Mouse (Mus musculus) megakaryocyte, embryonic 14.5 days (primary cell): ENCODE results near the gene Gm42906. TPM values are rescaled to one million over a fixed set of nuclear protein-coding genes. Genes with fewer than 3 reads are reported as not detected.

Source experiments
- H3K27me3 ChIP-seq: replicated peaks from 2 replicates; pipeline ENCODE3; 2012; ENCODE audit warnings: inconsistent platforms
- H3K36me3 ChIP-seq: replicated peaks from 2 replicates; pipeline ENCODE3; 2012; ENCODE audit warnings: low read length, inconsistent platforms, mixed read lengths
- H3K4me1 ChIP-seq: 2 replicates; pipeline ENCODE4 v1.6.1; 2012; ENCODE audit warnings: inconsistent platforms
- H3K4me3 ChIP-seq: replicated peaks from 2 replicates; pipeline ENCODE3; 2012; ENCODE audit warnings: moderate library complexity, mild to moderate bottlenecking, inconsistent platforms
- H3K9me3 ChIP-seq: 2 replicates; pipeline ENCODE4 v1.6.1; 2012; ENCODE audit warnings: inconsistent platforms
- FLI1 ChIP-seq: IDR thresholded peaks from 2 replicates; pipeline ENCODE4 v1.6.1; 2012; ENCODE audit warnings: low read length, inconsistent platforms, mixed read lengths
- GATA1 ChIP-seq: IDR thresholded peaks from 3 replicates; pipeline ENCODE4 v1.6.1; 2012; ENCODE audit warnings: mixed read lengths, low read length, inconsistent platforms, borderline replicate concordance
- polyA plus RNA-seq: library from polyadenylated mRNA; stranded (reverse); fragments of >175 nt; gene quantifications from 2 replicates; pipeline ENCODE4 v1.2.3, GENCODE M21; 2012; ENCODE audit warnings: low replicate concordance; ENCODE audit not compliant: insufficient read depth

Gm42906 gene
- polyA plus RNA-seq, 1 experiment = not detected

- Histone ChIP-seq H3K27me3 (peaks cover 9% of the 10 kb centered on the region), H3K36me3 (no peaks in the 10 kb centered on the region), H3K4me1 (peaks cover 4% of the 10 kb centered on the region; the same call in 1 of the 2 replicates), H3K4me3 (no peak overlapping the region), H3K9me3 (peaks cover 11% of the 10 kb centered on the region)
- no peak for TF ChIP-seq FLI1
- no peak for TF ChIP-seq GATA1
Observed at GRCm38 (mm10) chr5:151228367-151229005, 199.5 kb downstream of the Gm42906 start.

GRCm38 (mm10) chr5:151223696-151224366 is 204.1 kb downstream of the Gm42906 start:
- no peaks in the 10 kb centered on the region for H3K27me3 ChIP-seq
- no peak for TF ChIP-seq GATA1
- TF ChIP-seq FLI1 = no peak
- H3K4me1 ChIP-seq = no peaks in the 10 kb centered on the region
- H3K4me3 ChIP-seq = no peak overlapping the region
- peaks cover 8% of the 10 kb centered on the region for H3K9me3 ChIP-seq
- H3K36me3 ChIP-seq = no peaks in the 10 kb centered on the region

- Histone ChIP-seq H3K4me3 (no peak overlapping the region), H3K9me3 (peaks cover 3% of the 10 kb centered on the region; the same call in 1 of the 2 replicates), H3K4me1 (no peaks in the 10 kb centered on the region), H3K36me3 (no peaks in the 10 kb centered on the region), H3K27me3 (no peaks in the 10 kb centered on the region)
- TF ChIP-seq FLI1 (no peak), GATA1 (no peak)
Observed at GRCm38 (mm10) chr5:151222791-151223190, 205.2 kb downstream of the Gm42906 start.

DNA sequence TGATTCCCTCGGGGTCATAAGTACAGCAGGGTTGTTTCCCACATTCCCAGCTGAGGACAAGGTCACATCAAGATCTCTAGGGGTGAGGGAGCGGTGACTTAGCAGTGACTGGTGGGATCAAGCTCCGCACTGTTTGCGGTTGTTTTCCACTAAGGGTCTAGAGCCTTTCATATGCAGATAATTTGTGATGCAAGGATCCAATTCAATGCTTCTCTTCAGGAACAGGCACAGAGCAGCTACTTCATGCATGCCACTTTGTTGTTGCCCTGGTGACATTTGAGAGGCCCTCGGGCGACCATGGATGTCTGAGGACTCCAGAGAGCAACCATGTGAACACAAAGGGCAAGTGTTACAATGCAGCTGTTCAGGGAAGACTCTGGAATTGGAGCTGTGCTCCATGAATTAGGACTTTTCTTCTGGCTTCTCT is 209.3 kb downstream of the Gm42906 start:
- Histone ChIP-seq H3K9me3 (peaks cover 3% of the 10 kb centered on the region; the same call in 1 of the 2 replicates), H3K36me3 (no peaks in the 10 kb centered on the region), H3K27me3 (no peaks in the 10 kb centered on the region), H3K4me1 (no peaks in the 10 kb centered on the region), H3K4me3 (no peak overlapping the region)
- TF ChIP-seq GATA1 = no peak
- TF ChIP-seq FLI1 = no peak

DNA sequence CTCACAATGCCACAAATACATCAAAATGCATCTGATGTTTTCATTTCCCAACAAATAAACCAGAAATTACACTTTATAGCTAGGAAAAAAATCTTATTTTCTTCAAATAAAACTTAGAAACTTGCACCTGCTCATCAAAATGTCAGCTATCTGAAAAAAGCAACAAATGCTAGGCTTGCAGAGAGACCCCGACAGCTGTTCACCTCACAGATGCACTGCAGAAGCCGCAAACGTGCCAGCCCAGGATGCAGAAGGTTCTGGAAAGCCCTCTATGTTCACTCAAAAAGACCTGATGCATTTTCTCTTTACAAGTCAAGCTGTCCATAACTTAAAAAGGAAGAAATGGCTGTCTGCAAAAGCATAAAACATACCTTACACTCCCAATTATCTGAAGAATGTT is 214.9 kb downstream of the Gm42906 start:
- no peaks in the 10 kb centered on the region for H3K9me3 ChIP-seq
- TF ChIP-seq FLI1 (no peak), GATA1 (no peak)
- no peaks in the 10 kb centered on the region for H3K27me3 ChIP-seq
- H3K36me3 ChIP-seq = no peaks in the 10 kb centered on the region
- H3K4me3 ChIP-seq = no peak overlapping the region
- no peaks in the 10 kb centered on the region for H3K4me1 ChIP-seq

DNA sequence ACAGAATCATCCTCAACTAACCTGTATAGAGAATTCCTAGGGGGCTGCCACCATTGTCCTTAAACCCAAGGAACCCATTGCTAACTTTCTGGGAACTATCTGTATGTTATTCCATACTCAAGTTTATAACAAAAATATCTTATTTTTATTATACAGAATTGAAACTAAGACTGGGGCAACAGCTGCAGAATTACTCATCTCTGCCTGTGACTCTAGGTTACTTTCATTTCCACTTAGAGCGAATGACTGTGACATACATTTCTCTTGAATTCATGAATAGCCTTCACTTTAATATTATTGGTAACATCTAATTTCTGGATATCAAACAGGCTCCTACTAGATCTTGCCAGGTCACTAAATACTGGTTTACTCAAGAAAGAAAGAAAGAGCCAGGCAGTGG is 217.1 kb downstream of the Gm42906 start:
- TF ChIP-seq FLI1 (no peak), GATA1 (no peak)
- Histone ChIP-seq H3K27me3 (no peaks in the 10 kb centered on the region), H3K36me3 (no peaks in the 10 kb centered on the region), H3K4me1 (no peaks in the 10 kb centered on the region), H3K9me3 (0 out of 2 replicates have a peak, but pooled peaks cover 4% of the 10 kb centered on the region), H3K4me3 (no peak overlapping the region)

DNA sequence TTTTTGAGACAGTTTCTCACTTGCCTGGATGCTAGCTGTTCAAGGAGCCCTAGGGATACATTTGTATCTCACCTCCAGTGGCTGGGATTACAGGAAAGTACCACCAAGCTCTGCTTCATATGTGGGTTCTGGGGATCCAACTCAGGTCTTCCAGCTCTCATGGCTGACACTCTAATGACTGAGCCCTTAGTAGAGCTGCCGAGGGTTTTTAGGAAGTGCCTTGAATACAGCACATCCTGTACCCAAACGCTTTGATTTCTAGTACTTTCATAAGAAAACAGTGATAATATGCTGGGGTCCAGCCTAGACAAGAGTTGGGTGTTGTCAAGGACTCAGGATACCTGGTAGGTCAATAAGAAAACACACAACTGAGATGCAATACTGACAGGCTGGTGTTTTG is 217.9 kb downstream of the Gm42906 start:
- Histone ChIP-seq H3K36me3 (no peaks in the 10 kb centered on the region), H3K4me3 (no peak overlapping the region), H3K27me3 (no peaks in the 10 kb centered on the region), H3K4me1 (no peaks in the 10 kb centered on the region), H3K9me3 (0 out of 2 replicates have a peak, but pooled peaks cover 4% of the 10 kb centered on the region)
- TF ChIP-seq FLI1 = no peak
- TF ChIP-seq GATA1 = no peak

DNA sequence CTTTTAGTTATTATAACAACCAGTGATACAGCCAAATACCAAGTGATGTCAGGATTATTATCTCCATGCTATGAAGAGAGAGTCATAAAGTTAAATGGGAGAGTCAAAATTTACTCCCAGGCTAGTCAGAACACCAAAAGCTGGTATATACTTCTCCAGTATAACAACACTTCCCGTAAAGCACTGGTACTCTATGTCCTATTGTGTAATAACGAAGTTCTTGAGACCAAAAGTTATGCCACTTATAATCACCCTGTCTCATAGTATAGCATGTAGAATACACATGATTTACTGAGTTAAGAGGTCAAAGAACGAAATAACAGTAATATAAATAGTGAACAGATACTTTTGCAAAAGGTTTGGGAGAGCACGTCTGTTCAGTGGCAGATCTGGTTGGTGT is 222.9 kb downstream of the Gm42906 start:
- peaks cover 20% of the 10 kb centered on the region for H3K9me3 ChIP-seq
- no peak overlapping the region for H3K4me3 ChIP-seq
- no peaks in the 10 kb centered on the region for H3K4me1 ChIP-seq
- no peak for TF ChIP-seq FLI1
- TF ChIP-seq GATA1 = no peak
- no peaks in the 10 kb centered on the region for H3K27me3 ChIP-seq
- H3K36me3 ChIP-seq = no peaks in the 10 kb centered on the region

DNA sequence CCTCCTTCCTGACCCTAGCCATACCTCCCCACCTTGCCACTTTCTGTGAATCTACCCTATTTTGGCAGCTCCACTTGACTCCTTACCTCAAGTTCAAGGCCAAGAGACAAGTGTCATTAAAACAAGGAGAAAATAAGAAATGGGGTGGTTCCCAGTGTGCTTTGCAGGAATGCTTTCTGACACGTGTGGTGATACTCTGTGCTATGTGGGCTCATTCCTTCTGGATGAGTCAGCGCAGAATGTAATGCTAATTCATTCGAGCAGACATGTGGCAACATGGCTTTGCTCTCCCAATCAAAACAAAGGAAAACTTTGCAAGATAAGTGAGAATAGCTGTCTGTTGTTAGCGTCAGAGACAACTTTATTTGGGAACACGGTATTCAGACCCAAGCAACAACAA is 225.0 kb downstream of the Gm42906 start:
- H3K4me1 ChIP-seq = no peaks in the 10 kb centered on the region
- H3K36me3 ChIP-seq = no peaks in the 10 kb centered on the region
- no peak overlapping the region for H3K4me3 ChIP-seq
- no peak for TF ChIP-seq FLI1
- no peak for TF ChIP-seq GATA1
- no peaks in the 10 kb centered on the region for H3K27me3 ChIP-seq
- peaks cover 20% of the 10 kb centered on the region for H3K9me3 ChIP-seq

DNA sequence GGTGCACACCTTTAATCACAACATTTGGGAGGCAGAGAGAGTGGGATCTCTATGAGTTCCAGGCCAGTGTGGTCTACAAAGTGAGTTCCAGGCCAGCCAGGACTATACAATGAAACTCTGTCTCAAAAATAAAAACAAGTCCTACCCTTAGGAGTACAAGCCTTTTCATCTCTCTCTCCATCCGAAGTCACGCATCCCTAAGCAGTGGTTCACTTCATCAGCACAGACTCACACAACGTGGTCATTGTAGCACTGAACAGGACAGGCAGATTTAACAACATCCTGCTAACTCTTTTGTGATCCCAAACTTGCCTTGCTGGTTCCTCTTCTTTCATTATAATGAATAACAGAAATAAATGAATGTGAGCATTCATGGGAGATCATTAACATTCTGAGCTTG is 226.7 kb downstream of the Gm42906 start:
- H3K4me1 ChIP-seq = no peaks in the 10 kb centered on the region
- no peak overlapping the region for H3K4me3 ChIP-seq
- no peaks in the 10 kb centered on the region for H3K27me3 ChIP-seq
- peaks cover 20% of the 10 kb centered on the region for H3K9me3 ChIP-seq
- no peaks in the 10 kb centered on the region for H3K36me3 ChIP-seq
- TF ChIP-seq GATA1 (no peak), FLI1 (no peak)
